Mouse (Mus musculus): ENCODE data around the gene Alg2. TPM values are rescaled to one million over a fixed set of nuclear protein-coding genes. Genes with fewer than 3 reads are reported as not detected.

Alg2 gene
- 319 and 332 TPM in 2 replicates for polyA plus RNA-seq (2015; fragmentation: Nextera tagmentation; extraction: Ambion mirVana)

DNA sequence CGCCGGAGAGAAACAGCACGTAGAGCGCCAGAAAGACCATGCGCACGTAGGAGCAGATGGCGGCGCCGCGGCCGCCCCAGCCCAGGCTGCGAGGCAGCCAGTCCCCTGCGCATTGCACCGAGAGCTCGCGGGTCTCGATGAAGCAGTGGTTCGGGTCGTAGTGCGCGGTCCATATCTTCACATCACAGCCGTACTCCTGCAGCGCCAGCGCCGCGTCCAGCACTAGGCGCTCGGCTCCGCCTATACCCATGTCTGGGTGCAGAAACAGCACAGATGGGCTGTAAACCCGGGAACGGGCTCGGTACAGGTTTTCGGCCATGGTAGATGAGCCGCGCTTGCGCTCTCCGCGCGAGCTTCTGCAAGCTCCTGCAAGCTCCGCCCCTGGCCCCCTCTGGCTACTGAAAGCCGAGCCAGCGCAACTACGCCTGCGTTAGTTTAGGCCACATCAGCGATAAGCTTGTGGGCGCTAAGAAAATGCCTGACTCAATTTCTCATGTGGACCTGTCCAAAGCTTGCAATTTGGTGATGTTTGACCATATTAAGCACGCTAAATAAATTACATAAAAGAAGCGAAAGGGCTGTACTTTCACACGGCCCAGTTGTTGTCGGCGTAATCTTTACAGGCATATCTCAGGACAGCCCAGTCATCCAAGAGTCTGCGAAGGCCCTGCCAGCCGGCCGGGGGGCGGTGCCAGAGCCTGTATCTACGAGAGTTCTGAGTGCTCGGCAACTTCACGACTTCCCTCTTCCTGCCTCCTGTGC, at the start of gene Alg2, which contains the start of gene Sec61b:
Gene Alg2, minus strand, starts transcription at position 366 of the 762 bp plus-strand sequence.
Gene Sec61b, plus strand, starts transcription at position 691 of the 762 bp plus-strand sequence.
- Histone ChIP-seq H3K9ac (peak within 1 kb of the TSS; percentile 91), H3K36me3 (replicated peaks) (peaks cover 45% of the 10 kb centered on the region), H3K9me3 (no peaks in the 10 kb centered on the region), H3K4me3 (peak within 1 kb of the TSS; percentile 85), H3K4me2 (peak within 1 kb of the TSS; percentile 78), H3K27ac (peak within 1 kb of the TSS; percentile 96), H3K4me1 (peaks cover 26% of the 10 kb centered on the region), H3K27me3 (replicated peaks) (no peaks in the 10 kb centered on the region)
- peak; percentile 98 for ATAC-seq (replicated peaks)
- WGBS, result under 1% methylated on average over 58 of the region's 58 CpGs

DNA sequence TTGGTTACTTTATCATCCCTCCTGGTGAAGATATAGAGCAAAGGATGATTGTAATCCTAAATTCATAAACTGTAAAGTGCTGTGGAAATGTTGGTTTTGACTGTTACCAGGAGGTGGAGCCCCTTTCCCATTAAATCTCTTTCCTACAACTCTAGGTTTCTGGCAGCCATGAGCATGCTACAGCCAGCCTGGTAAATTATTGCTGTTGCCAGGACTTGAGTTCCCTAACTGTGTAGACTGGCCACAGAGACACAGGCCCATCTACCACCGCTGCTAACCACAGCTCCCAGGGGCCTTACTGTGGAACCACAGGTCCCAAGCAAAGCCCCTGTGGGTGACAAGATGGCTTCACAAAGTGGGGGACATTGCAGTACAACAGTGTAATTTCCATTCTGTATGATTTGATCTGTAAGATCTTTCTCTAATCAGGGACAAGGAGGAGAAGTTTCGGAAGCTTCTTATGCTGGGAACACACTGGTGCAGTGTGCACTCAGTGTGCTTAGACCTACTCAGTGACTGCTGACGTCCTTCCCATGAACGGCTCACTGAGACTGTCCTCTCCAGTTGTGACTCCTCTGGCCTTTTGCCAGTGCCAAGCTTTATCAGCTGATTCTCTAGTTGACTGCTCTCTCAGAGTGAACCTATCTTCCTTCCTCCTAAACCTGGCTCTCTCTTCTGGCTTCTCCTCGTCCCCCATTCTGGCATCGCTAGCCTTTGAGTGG, 47.9 kb upstream of the Alg2 start:
- ATAC-seq (replicated peaks), result peak; percentile 80
- Histone ChIP-seq H3K36me3 (replicated peaks) (no peaks in the 10 kb centered on the region), H3K4me2 (no peak overlapping the region), H3K4me1 (no peaks in the 10 kb centered on the region), H3K4me3 (no peak overlapping the region), H3K27me3 (replicated peaks) (no peaks in the 10 kb centered on the region), H3K9ac (no peak overlapping the region), H3K9me3 (no peaks in the 10 kb centered on the region), H3K27ac (no peak overlapping the region)
- 80% methylated on average over 6 of the region's 6 CpGs for WGBS

DNA sequence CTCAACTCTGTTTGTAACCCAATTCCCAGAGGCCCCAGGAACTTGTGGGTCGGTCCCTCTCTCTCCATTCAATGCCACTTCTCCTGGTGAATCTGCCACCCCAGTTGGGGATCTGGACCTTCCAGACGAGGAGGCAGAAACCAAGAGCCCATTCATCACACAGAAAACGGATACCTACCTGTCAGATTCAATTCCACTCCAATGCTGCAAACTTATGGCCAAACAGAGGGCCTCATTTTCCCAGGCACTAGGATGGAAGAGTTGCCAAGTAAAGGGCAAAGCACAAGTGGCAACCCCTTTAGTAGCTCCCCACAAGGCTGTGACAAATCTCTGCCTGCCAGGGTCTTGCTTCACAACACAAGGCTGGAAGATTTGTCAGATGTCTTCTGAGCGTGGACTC, 45.9 kb upstream of the Alg2 start:
- no peak for ATAC-seq (replicated peaks)
- WGBS, result 74% methylated on average over 4 of the region's 4 CpGs
- Histone ChIP-seq H3K4me2 (no peak overlapping the region), H3K4me1 (no peaks in the 10 kb centered on the region), H3K9me3 (no peaks in the 10 kb centered on the region), H3K36me3 (replicated peaks) (no peaks in the 10 kb centered on the region), H3K27ac (no peak overlapping the region), H3K27me3 (replicated peaks) (no peaks in the 10 kb centered on the region), H3K9ac (no peak overlapping the region), H3K4me3 (no peak overlapping the region)

DNA sequence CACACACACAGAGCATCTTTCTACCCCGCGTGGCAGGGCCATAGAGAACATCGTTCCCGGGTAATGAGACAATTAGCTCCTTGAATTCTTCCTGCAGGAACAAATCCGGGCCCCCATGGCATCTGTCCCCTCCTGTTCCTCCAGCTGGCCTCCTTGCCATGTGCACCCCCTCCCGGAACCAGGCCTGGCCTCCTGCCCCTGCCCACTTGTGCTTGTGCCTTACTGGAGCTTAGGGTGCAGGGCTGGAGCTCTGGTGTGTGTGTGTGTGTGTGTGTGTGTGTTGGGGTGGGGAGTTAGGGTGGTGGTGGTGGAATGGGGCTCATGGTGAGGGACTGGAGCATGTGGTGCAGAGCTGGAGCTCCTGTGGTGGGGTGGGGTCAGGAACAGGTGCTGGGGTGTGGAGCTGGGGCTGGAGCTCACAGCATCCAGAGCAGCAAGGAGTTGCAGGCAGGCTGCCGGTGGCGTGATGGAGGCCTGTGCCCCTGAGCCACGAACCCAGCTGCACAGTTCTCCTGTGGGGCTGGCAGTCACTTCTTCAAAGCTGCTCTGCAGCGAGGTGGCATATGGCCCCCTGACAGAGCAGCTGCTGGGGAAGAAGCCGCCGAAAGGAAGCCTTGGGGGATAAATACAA, 44.5 kb upstream of the Alg2 start:
- no peak overlapping the region for H3K27ac ChIP-seq
- no peaks in the 10 kb centered on the region for H3K36me3 ChIP-seq (replicated peaks)
- no peaks in the 10 kb centered on the region for H3K27me3 ChIP-seq (replicated peaks)
- no peaks in the 10 kb centered on the region for H3K4me1 ChIP-seq
- H3K4me3 ChIP-seq, result no peak overlapping the region
- ATAC-seq (replicated peaks), result peak; percentile 60
- 46% methylated on average over 12 of the region's 12 CpGs for WGBS
- H3K9me3 ChIP-seq, result no peaks in the 10 kb centered on the region
- no peak overlapping the region for H3K9ac ChIP-seq
- H3K4me2 ChIP-seq, result no peak overlapping the region

DNA sequence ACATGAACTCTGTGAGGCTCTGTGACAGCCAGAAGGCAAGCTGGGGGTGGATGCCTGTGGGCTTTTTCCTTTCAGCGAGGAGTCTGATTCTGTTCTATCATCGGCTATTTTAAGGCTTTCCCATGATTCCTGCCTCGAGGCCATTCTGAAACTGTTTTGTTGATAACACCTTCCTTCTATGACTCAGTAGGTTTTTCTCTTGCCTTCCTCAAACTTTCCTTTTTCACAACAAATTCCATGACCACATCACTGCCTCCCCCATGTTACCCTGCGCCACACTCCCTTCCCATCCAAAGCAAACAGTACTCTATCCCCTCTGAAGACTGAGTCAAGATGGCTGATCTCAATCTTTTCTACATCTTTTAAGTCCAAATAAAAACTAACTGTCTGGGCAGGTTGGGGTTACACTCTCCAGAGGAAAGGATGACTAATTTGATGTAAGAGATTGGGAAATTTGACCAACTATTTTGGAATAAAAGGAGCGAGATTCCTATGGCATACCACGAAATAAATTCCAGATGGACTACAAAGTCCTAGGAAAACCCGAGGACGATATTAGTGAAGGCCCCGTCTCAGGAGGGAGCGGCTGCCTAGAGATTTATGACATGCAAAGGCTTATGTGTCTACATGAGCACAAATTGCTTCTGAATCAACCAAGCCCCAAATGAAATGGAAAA, 30.8 kb upstream of the Alg2 start:
- ATAC-seq (replicated peaks), result no peak
- Histone ChIP-seq H3K4me2 (no peak overlapping the region), H3K9me3 (no peaks in the 10 kb centered on the region), H3K4me3 (no peak overlapping the region), H3K27me3 (replicated peaks) (no peaks in the 10 kb centered on the region), H3K9ac (no peak overlapping the region), H3K27ac (no peak overlapping the region), H3K36me3 (replicated peaks) (no peaks in the 10 kb centered on the region), H3K4me1 (no peaks in the 10 kb centered on the region)
- 84% methylated on average over 10 of the region's 10 CpGs for WGBS

DNA sequence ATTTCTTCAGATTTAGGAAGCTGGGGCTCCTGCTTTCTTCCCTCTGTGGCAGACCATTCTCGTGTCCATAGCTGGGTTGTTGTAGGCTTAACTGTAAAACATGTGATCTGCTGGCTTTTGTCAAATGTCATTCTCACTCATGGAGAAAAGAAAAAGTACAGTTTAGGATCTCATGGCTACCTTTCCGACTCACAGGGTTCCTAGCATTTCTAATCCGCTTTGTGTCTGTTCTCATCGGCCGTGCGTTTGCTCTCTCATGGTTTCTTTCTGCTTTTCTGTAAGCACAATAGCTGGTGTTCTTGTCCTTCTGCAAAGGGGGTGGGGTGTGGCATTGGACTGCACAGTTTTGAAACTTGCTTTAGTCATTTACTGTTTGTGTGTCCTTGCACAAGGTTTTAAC, 28.9 kb upstream of the Alg2 start:
- H3K4me2 ChIP-seq, result no peak overlapping the region
- no peak for ATAC-seq (replicated peaks)
- H3K4me3 ChIP-seq, result no peak overlapping the region
- no peaks in the 10 kb centered on the region for H3K27me3 ChIP-seq (replicated peaks)
- H3K4me1 ChIP-seq, result no peaks in the 10 kb centered on the region
- H3K9ac ChIP-seq, result no peak overlapping the region
- no peak overlapping the region for H3K27ac ChIP-seq
- H3K36me3 ChIP-seq (replicated peaks), result no peaks in the 10 kb centered on the region
- 79% methylated on average over 6 of the region's 6 CpGs for WGBS
- no peaks in the 10 kb centered on the region for H3K9me3 ChIP-seq

DNA sequence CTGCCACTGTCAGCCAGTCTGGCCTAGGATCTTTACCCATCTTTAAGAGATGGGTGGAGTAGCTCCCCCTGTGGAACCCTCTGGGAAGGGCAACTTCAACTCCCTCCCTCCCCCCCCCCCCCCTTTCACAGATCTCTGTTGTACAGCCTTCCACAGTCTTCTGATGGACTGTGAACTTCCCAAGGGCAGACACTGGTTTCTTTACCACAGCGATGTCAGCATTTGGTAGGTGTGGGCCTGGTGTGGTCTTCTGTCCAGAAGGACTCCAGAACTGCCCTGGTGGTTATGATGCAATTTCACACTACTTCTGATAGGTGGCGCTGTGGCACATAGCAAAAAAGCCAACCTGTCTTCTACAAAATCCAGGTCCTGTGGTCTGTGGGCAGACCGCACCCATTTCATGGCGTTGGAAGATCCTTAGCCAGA, 28.4 kb upstream of the Alg2 start:
- H3K9ac ChIP-seq, result no peak overlapping the region
- peak; percentile 63; the same call in 1 of the 2 replicates for ATAC-seq (replicated peaks)

DNA sequence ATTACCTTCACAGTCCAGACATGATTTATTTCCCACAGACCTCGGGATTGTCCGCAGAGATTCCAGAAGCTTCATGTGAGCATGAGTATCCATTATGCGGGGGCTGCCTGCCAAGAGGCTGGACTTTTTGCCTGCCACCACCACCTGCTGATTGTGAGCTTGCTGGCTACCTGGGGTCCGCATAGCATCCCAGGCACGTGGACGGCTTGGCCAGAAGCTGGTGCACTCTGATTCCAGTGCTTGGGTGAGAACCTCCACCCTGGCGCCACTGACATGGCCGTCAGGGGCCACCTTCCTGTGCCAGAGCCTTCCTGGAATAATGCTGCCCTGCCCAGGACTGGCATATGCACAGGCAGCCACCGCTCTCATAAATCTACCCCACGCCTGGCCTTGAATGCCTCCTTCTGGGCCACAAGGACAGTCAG, 25.0 kb upstream of the Alg2 start:
- Histone ChIP-seq H3K27me3 (replicated peaks) (0 out of 2 replicates have a peak, but pooled peaks cover 3% of the 10 kb centered on the region), H3K9ac (no peak overlapping the region), H3K4me2 (no peak overlapping the region), H3K4me1 (no peaks in the 10 kb centered on the region), H3K36me3 (replicated peaks) (no peaks in the 10 kb centered on the region), H3K27ac (no peak overlapping the region), H3K4me3 (no peak overlapping the region), H3K9me3 (no peaks in the 10 kb centered on the region)
- no peak for ATAC-seq (replicated peaks)
- 88% methylated on average over 10 of the region's 10 CpGs for WGBS

More for the DNA sequence above, 28.4 kb upstream of the Alg2 start:
- no peaks in the 10 kb centered on the region for H3K4me1 ChIP-seq
- 0 out of 2 replicates have a peak, but pooled peaks cover 3% of the 10 kb centered on the region for H3K27me3 ChIP-seq (replicated peaks)
- H3K9me3 ChIP-seq, result no peaks in the 10 kb centered on the region
- no peak overlapping the region for H3K27ac ChIP-seq
- no peak overlapping the region for H3K4me3 ChIP-seq
- 29% methylated on average over 4 of the region's 4 CpGs for WGBS
- H3K36me3 ChIP-seq (replicated peaks), result no peaks in the 10 kb centered on the region
- H3K4me2 ChIP-seq, result no peak overlapping the region

DNA sequence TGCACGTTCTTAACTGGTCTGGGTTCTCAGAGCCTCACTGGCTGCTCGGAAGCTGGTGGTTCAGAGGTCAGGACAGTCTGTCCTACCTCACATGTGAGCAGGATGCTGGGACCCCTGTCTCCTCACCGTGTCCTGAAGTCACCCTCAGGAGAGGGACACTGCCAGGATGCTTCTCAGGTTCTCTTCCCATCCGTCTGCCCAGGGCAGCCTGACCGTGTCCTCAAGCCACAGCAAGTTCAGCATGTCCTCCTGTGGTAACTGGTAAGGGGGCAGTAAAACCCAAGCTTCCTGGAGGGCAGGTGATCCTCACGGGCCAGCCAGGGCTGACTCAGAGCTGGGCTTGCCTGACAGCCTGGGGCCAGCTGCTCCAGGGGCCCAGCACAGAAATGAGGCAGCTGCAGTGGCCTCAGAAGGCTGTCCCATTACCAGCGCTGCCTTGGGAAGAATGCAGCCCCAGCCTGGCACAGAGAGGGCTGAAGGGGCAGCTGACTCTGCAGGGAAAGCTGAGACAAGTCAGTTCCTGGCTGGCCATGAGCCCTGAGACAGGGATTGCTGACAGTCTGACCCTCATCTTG, 23.8 kb upstream of the Alg2 start:
- no peak overlapping the region for H3K9ac ChIP-seq
- H3K27ac ChIP-seq, result no peak overlapping the region
- WGBS, result 72% methylated on average over 7 of the region's 7 CpGs
- H3K4me2 ChIP-seq, result no peak overlapping the region
- H3K9me3 ChIP-seq, result no peaks in the 10 kb centered on the region
- no peaks in the 10 kb centered on the region for H3K36me3 ChIP-seq (replicated peaks)
- H3K4me1 ChIP-seq, result no peaks in the 10 kb centered on the region
- 0 out of 2 replicates have a peak, but pooled peaks cover 3% of the 10 kb centered on the region for H3K27me3 ChIP-seq (replicated peaks)
- no peak for ATAC-seq (replicated peaks)
- H3K4me3 ChIP-seq, result no peak overlapping the region

DNA sequence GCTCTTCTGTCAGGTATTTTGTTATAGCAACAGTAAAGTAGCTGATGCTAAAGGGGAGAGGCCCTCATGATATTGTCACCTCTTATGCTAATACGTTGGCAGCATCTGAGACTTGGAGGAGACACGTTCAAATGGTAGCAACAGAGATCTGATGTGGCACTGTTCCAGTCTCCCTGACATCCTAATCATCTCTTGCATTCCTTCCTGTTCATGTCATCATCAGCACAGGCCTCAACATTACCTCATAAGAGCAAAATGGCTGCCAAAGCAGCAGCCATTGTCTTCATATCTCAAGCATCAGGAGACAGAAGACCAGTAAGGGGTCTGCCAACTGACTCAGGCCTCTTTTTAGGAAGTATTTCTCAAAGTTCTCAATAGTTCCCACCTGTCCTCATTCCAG, 20.6 kb upstream of the Alg2 start:
- WGBS, result 84% methylated on average over 2 of the region's 2 CpGs
- no peak for ATAC-seq (replicated peaks)
- H3K27ac ChIP-seq, result no peak overlapping the region

DNA sequence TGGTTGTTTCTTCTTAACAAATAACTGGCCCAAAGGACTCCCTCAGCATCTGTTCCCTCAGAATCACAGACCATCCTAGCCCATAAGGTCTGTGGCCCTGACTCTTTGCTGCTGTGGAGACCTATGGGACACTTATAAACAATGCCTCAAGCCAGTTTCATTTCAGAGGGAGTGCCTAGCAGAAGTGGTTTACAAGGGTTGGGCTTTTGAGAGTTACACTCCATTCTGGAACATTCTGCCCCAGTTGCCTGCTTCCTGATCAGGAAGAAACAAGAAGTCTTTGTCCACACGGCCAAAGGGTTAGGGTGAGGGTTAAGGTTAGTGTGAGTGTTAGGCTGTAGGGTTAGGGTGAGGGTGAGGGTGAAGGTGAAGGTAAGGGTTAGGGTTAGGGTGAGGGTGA, 20.0 kb upstream of the Alg2 start:
- H3K4me3 ChIP-seq, result no peak overlapping the region
- H3K9me3 ChIP-seq, result no peaks in the 10 kb centered on the region
- no peak overlapping the region for H3K4me2 ChIP-seq
- peaks cover 9% of the 10 kb centered on the region for H3K4me1 ChIP-seq
- 67% methylated on average over 1 of the region's 1 CpGs for WGBS
- H3K9ac ChIP-seq, result no peak overlapping the region
- ATAC-seq (replicated peaks), result no peak
- no peak overlapping the region for H3K27ac ChIP-seq
- H3K36me3 ChIP-seq (replicated peaks), result no peaks in the 10 kb centered on the region
- 0 out of 2 replicates have a peak, but pooled peaks cover 3% of the 10 kb centered on the region for H3K27me3 ChIP-seq (replicated peaks)

More for the DNA sequence above, 20.6 kb upstream of the Alg2 start:
- H3K27me3 ChIP-seq (replicated peaks), result 0 out of 2 replicates have a peak, but pooled peaks cover 3% of the 10 kb centered on the region
- H3K4me1 ChIP-seq, result peaks cover 9% of the 10 kb centered on the region
- no peak overlapping the region for H3K4me3 ChIP-seq
- H3K9ac ChIP-seq, result no peak overlapping the region
- no peaks in the 10 kb centered on the region for H3K36me3 ChIP-seq (replicated peaks)
- no peaks in the 10 kb centered on the region for H3K9me3 ChIP-seq
- no peak overlapping the region for H3K4me2 ChIP-seq

All from midbrain, embryonic 15.5 days (tissue).